Mouse (Mus musculus) E14TG2a.4 (cell line): ENCODE data around the gene Fosl1.
A peak's percentile ranks its signal among the peaks of the same experiment; 100 is the strongest.

Source experiments
- H3K27me3 ChIP-seq: 2 replicates; pipeline ENCODE4 v1.6.1; 2014; ENCODE audit warnings: low read length, control low read depth; ENCODE audit not compliant: insufficient read depth
- H3K36me3 ChIP-seq: 2 replicates; pipeline ENCODE4 v1.6.1; 2014; ENCODE audit warnings: low read length, control low read depth; ENCODE audit not compliant: insufficient read depth
- H3K4me1 ChIP-seq: replicated peaks from 2 replicates; pipeline ENCODE4 v1.6.1; 2014; ENCODE audit warnings: low read depth, low read length, control low read depth
- H3K4me3 ChIP-seq: replicated peaks from 2 replicates; pipeline ENCODE4 v1.5.1; 2014; ENCODE audit warnings: mild to moderate bottlenecking, low read length
- H3K9me3 ChIP-seq: 2 replicates; pipeline ENCODE4 v1.6.1; 2014; ENCODE audit warnings: low read length, control low read depth
- CTCF ChIP-seq: conservative IDR thresholded peaks from 2 replicates; pipeline ENCODE4 v1.5.1; 2014; ENCODE audit warnings: low read length
- NANOG ChIP-seq: IDR thresholded peaks from 2 replicates; pipeline ENCODE4 v1.6.1; 2014; ENCODE audit warnings: borderline replicate concordance, low read length, mixed read lengths
- POU5F1 ChIP-seq: IDR thresholded peaks from 2 replicates; pipeline ENCODE4 v1.6.1; 2014; ENCODE audit warnings: low read length, borderline replicate concordance

Fosl1 gene

GRCm38 (mm10) chr19:5410641-5411040 is 36.7 kb upstream of the Fosl1 start:
- H3K36me3 ChIP-seq, result no peaks in the 10 kb centered on the region
- no peaks in the 10 kb centered on the region for H3K9me3 ChIP-seq
- TF ChIP-seq POU5F1 (no peak), NANOG (no peak), CTCF (no peak)
- H3K4me1 ChIP-seq, result peaks cover 50% of the 10 kb centered on the region
- H3K4me3 ChIP-seq, result no peak overlapping the region
- H3K27me3 ChIP-seq, result 0 out of 2 replicates have a peak, but pooled peaks cover 1% of the 10 kb centered on the region

- peaks cover 48% of the 10 kb centered on the region for H3K4me1 ChIP-seq
- H3K27me3 ChIP-seq, result peaks cover 5% of the 10 kb centered on the region; the same call in 1 of the 2 replicates
- no peak overlapping the region for H3K4me3 ChIP-seq
- TF ChIP-seq CTCF (no peak), NANOG (no peak), POU5F1 (no peak)
- H3K9me3 ChIP-seq, result no peaks in the 10 kb centered on the region
- H3K36me3 ChIP-seq, result no peaks in the 10 kb centered on the region
Measured at GRCm38 (mm10) chr19:5411961-5412360, 35.4 kb upstream of the Fosl1 start.

GRCm38 (mm10) chr19:5413840-5414239 is 33.5 kb upstream of the Fosl1 start:
- peaks cover 5% of the 10 kb centered on the region; the same call in 1 of the 2 replicates for H3K27me3 ChIP-seq
- H3K36me3 ChIP-seq, result no peaks in the 10 kb centered on the region
- TF ChIP-seq CTCF (no peak), POU5F1 (no peak), NANOG (no peak)
- peaks cover 41% of the 10 kb centered on the region for H3K4me1 ChIP-seq
- no peak overlapping the region for H3K4me3 ChIP-seq
- H3K9me3 ChIP-seq, result no peaks in the 10 kb centered on the region

GRCm38 (mm10) chr19:5414534-5414957 is 32.8 kb upstream of the Fosl1 start:
- peaks cover 35% of the 10 kb centered on the region for H3K4me1 ChIP-seq
- peaks cover 5% of the 10 kb centered on the region; the same call in 1 of the 2 replicates for H3K27me3 ChIP-seq
- H3K36me3 ChIP-seq, result no peaks in the 10 kb centered on the region
- no peaks in the 10 kb centered on the region for H3K9me3 ChIP-seq
- TF ChIP-seq POU5F1 (no peak), NANOG (no peak), CTCF (no peak)
- H3K4me3 ChIP-seq, result no peak overlapping the region

GRCm38 (mm10) chr19:5418750-5419466 is 28.4 kb upstream of the Fosl1 start:
- Histone ChIP-seq H3K4me1 (peaks cover 50% of the 10 kb centered on the region), H3K27me3 (peaks cover 5% of the 10 kb centered on the region; the same call in 1 of the 2 replicates), H3K4me3 (no peak overlapping the region), H3K9me3 (no peaks in the 10 kb centered on the region), H3K36me3 (peaks cover 38% of the 10 kb centered on the region)
- TF ChIP-seq NANOG, result no peak
- no peak for TF ChIP-seq CTCF
- no peak for TF ChIP-seq POU5F1

GRCm38 (mm10) chr19:5419630-5420029 is 27.7 kb upstream of the Fosl1 start:
- no peak overlapping the region for H3K4me3 ChIP-seq
- no peaks in the 10 kb centered on the region for H3K9me3 ChIP-seq
- TF ChIP-seq POU5F1 (no peak), NANOG (no peak), CTCF (no peak)
- H3K4me1 ChIP-seq, result peaks cover 52% of the 10 kb centered on the region
- H3K36me3 ChIP-seq, result peaks cover 38% of the 10 kb centered on the region
- peaks cover 5% of the 10 kb centered on the region; the same call in 1 of the 2 replicates for H3K27me3 ChIP-seq

GRCm38 (mm10) chr19:5420579-5420978 is 26.8 kb upstream of the Fosl1 start:
- Histone ChIP-seq H3K4me3 (no peak overlapping the region), H3K36me3 (peaks cover 38% of the 10 kb centered on the region), H3K27me3 (peaks cover 4% of the 10 kb centered on the region; the same call in 1 of the 2 replicates), H3K4me1 (peaks cover 47% of the 10 kb centered on the region), H3K9me3 (no peaks in the 10 kb centered on the region)
- no peak for TF ChIP-seq POU5F1
- no peak for TF ChIP-seq NANOG
- no peak for TF ChIP-seq CTCF

- H3K4me1 ChIP-seq, result peaks cover 54% of the 10 kb centered on the region
- no peak for TF ChIP-seq NANOG
- TF ChIP-seq CTCF, result no peak
- TF ChIP-seq POU5F1, result no peak
Measured at GRCm38 (mm10) chr19:5421784-5422183, 25.6 kb upstream of the Fosl1 start.

GRCm38 (mm10) chr19:5422267-5422666 is 25.1 kb upstream of the Fosl1 start:
- peaks cover 59% of the 10 kb centered on the region for H3K4me1 ChIP-seq

More at GRCm38 (mm10) chr19:5421784-5422183, 25.6 kb upstream of the Fosl1 start:
- H3K27me3 ChIP-seq, result no peaks in the 10 kb centered on the region
- H3K4me3 ChIP-seq, result no peak overlapping the region
- H3K36me3 ChIP-seq, result peaks cover 48% of the 10 kb centered on the region
- no peaks in the 10 kb centered on the region for H3K9me3 ChIP-seq

More at GRCm38 (mm10) chr19:5422267-5422666, 25.1 kb upstream of the Fosl1 start:
- Histone ChIP-seq H3K36me3 (peaks cover 53% of the 10 kb centered on the region), H3K9me3 (no peaks in the 10 kb centered on the region), H3K27me3 (no peaks in the 10 kb centered on the region), H3K4me3 (peak overlapping the region; percentile 29)
- TF ChIP-seq CTCF (no peak), POU5F1 (no peak), NANOG (no peak)
